Mouse (Mus musculus): ENCODE measurements around the gene Abcc6. TPM values are rescaled to one million over a fixed set of nuclear protein-coding genes. Genes with fewer than 3 reads are reported as not detected.

The Abcc6 gene
- not detected for polyA plus RNA-seq (2014; fragmentation: Illumina TruSeq; extraction: RNeasy Lipid Tissue Mini Kit (QIAGEN cat#74804); ENCODE audit: low read depth, low replicate concordance)

DNA sequence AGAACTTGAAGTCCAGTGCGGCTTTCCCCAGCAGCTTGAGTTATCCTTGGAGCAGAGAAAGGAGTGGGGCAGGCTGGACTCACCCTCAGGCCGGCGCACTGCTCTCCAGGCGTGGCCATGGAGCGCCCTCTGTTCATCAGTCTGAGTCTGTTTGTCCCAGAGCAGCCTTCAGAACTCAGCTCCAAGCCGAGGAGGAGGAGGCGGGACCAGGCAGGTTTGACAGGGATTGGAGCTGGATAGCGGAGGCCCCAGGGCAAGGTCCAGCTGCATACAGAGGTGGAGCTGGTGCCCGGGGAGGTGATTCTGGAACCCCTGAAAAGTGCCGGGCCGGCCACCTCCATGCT lies at the start of gene Abcc6:
Gene Abcc6 (minus strand): TSS at position 158 of the 344 bp plus-strand sequence.

DNA sequence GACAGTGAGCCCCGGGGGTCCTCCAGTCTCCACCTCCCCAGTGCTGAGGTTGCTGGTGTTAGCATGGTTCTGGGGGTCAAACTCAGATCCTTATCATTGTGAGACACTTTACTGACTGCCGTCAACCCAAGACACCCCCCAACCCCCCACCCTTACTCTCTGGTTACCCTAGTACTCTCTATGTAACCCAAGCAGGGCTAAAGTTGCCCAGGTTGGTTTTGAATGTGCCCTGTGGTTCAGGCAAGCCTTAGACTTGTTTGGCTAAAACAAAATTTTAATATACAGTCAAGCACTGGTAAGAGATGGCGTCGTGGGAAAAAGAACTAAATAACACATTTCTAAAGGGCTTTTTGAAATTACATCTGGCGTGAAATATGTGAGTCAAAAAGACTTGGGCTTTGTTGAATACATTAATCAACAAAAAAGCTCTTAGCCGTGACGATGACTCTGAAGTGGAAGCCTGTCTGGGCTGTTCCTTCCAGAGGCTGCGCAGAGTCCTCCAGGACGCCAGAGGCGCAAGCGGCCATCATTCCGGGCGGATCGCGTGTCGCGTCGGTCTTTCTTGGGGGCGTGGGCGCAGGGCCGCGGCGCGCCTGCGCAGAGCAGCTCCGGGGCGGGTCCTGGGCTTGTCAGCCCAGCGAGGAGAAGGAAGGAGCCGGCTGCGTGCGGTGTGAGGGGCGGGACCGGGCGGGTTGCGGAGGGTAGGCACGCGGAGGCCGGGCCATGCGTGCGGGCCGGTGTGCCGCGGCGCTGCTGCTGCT lies 3.2 kb upstream of the Abcc6 start, which contains the start of gene Nomo1:
Gene Nomo1 (plus strand): TSS at position 590 of the 761 bp plus-strand sequence.

DNA sequence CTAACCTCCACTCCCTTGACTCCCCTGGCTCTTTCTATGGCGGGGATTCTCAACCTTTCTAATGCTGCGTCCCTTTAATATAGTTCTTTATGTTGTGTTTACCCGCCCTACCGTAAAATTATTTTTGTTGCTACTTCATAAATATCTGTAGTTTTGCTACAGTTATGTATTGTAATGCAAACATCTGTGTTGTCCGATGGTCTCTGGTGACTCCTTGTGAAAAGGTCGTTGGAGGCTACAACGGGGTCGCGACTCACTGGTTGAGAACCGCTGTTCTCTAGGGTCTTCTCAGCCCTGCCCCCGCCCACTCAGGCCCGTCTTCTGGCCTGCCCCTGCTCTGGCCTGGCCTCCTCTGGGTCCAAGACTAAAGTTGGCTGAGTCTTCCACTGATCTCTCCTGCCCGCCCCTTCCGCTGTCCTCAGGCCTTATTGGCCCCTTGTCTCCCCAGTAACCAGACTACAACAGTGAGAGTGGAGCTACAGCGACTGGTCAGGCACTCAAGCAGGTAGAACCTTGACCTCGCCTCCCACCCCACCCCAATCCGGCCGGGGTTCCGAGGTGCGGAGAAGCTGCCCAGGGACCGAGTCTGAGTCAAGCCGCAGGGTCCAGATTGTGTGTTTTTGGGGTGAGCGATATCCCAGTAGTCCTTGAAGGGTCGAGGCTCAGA lies 106.2 kb downstream of the Abcc6 start, which contains the start of gene Ccdc114:
Gene Ccdc114 (plus strand): TSS at position 311 of the 667 bp plus-strand sequence.

DNA sequence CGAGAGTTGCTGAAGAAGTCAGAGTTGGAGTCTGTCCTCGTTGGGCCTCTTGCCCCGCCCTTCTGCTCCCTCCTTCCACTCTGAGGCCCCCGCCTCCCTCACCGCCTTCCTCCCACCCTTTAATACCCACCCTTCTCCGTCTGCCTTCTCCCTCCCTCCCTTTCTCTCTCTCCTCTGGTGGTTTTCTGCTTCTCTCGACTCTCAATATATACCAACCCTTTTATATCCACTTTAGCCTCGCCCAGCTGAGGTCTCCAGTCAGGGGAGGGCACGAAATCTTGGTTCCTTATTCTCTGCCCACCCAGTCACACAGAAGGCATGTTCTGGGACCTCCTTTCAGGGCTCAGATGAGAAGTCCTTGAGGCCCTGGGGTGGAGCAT lies 108.9 kb downstream of the Abcc6 start, which contains the start of gene Emp3:
Gene Emp3 (minus strand): TSS at position 163 of the 380 bp plus-strand sequence.

Other genes starting within 250 kb of the Abcc6 start
- not detected for gene Lmtk3, start 246.6 kb downstream of the Abcc6 start, polyA plus RNA-seq (2014; fragmentation: Illumina TruSeq; extraction: RNeasy Lipid Tissue Mini Kit (QIAGEN cat#74804); ENCODE audit: low read depth, low replicate concordance)
- gene Sult2b1, start 245.6 kb downstream of the Abcc6 start, polyA plus RNA-seq (2014; fragmentation: Illumina TruSeq; extraction: RNeasy Lipid Tissue Mini Kit (QIAGEN cat#74804); ENCODE audit: low read depth, low replicate concordance) = not detected
- gene Cyth2, start 215.7 kb downstream of the Abcc6 start, polyA plus RNA-seq (2014; fragmentation: Illumina TruSeq; extraction: RNeasy Lipid Tissue Mini Kit (QIAGEN cat#74804); ENCODE audit: low read depth, low replicate concordance) = 56.6 TPM
- 0.47 TPM for gene Kcnj14, start 205.5 kb downstream of the Abcc6 start, polyA plus RNA-seq (2014; fragmentation: Illumina TruSeq; extraction: RNeasy Lipid Tissue Mini Kit (QIAGEN cat#74804); ENCODE audit: low read depth, low replicate concordance)
- gene Grwd1, start 199.4 kb downstream of the Abcc6 start, polyA plus RNA-seq (2014; fragmentation: Illumina TruSeq; extraction: RNeasy Lipid Tissue Mini Kit (QIAGEN cat#74804); ENCODE audit: low read depth, low replicate concordance) = 13.0 TPM
- 146 TPM for gene Kdelr1, start 157.5 kb downstream of the Abcc6 start, polyA plus RNA-seq (2014; fragmentation: Illumina TruSeq; extraction: RNeasy Lipid Tissue Mini Kit (QIAGEN cat#74804); ENCODE audit: low read depth, low replicate concordance)
- 0.42 TPM for gene Grin2d, start 151.9 kb downstream of the Abcc6 start, polyA plus RNA-seq (2014; fragmentation: Illumina TruSeq; extraction: RNeasy Lipid Tissue Mini Kit (QIAGEN cat#74804); ENCODE audit: low read depth, low replicate concordance)
- not detected for gene Syngr4, start 133.6 kb downstream of the Abcc6 start, polyA plus RNA-seq (2014; fragmentation: Illumina TruSeq; extraction: RNeasy Lipid Tissue Mini Kit (QIAGEN cat#74804); ENCODE audit: low read depth, low replicate concordance)
- 106 TPM for gene Tmem143, start 133.4 kb downstream of the Abcc6 start, polyA plus RNA-seq (2014; fragmentation: Illumina TruSeq; extraction: RNeasy Lipid Tissue Mini Kit (QIAGEN cat#74804); ENCODE audit: low read depth, low replicate concordance)
- 34.2 TPM for gene Emp3, start 108.9 kb downstream of the Abcc6 start, polyA plus RNA-seq (2014; fragmentation: Illumina TruSeq; extraction: RNeasy Lipid Tissue Mini Kit (QIAGEN cat#74804); ENCODE audit: low read depth, low replicate concordance)
- 2.2 TPM for gene Ccdc114, start 106.2 kb downstream of the Abcc6 start, polyA plus RNA-seq (2014; fragmentation: Illumina TruSeq; extraction: RNeasy Lipid Tissue Mini Kit (QIAGEN cat#74804); ENCODE audit: low read depth, low replicate concordance)
- gene Nomo1, start 3.4 kb upstream of the Abcc6 start, polyA plus RNA-seq (2014; fragmentation: Illumina TruSeq; extraction: RNeasy Lipid Tissue Mini Kit (QIAGEN cat#74804); ENCODE audit: low read depth, low replicate concordance) = 68.8 TPM
- gene Kcnj11, start 70.5 kb upstream of the Abcc6 start, polyA plus RNA-seq (2014; fragmentation: Illumina TruSeq; extraction: RNeasy Lipid Tissue Mini Kit (QIAGEN cat#74804); ENCODE audit: low read depth, low replicate concordance) = 138 TPM
- gene Abcc8, start 149.7 kb upstream of the Abcc6 start, polyA plus RNA-seq (2014; fragmentation: Illumina TruSeq; extraction: RNeasy Lipid Tissue Mini Kit (QIAGEN cat#74804); ENCODE audit: low read depth, low replicate concordance) = 43.4 TPM
- 4.4 TPM for gene Ush1c, start 208.2 kb upstream of the Abcc6 start, polyA plus RNA-seq (2014; fragmentation: Illumina TruSeq; extraction: RNeasy Lipid Tissue Mini Kit (QIAGEN cat#74804); ENCODE audit: low read depth, low replicate concordance)
- gene Otog, start 210.7 kb upstream of the Abcc6 start, polyA plus RNA-seq (2014; fragmentation: Illumina TruSeq; extraction: RNeasy Lipid Tissue Mini Kit (QIAGEN cat#74804); ENCODE audit: low read depth, low replicate concordance) = not detected

Measured in heart, adult 10 weeks (tissue).